Mouse (Mus musculus) brain, embryonic 14.5 days (tissue): ENCODE data around the gene Anapc13.

Experiments used
- CTCF ChIP-seq: fragments of 200-500 bp; IDR thresholded peaks from 2 replicates; pipeline ENCODE4 v1.5.1; 2012; ENCODE audit warnings: inconsistent platforms, mild to moderate bottlenecking, moderate library complexity, borderline replicate concordance; ENCODE audit not compliant: insufficient read depth, insufficient read length; ENCODE audit errors: extremely low read depth
- POLR2A ChIP-seq: fragments of 200-500 bp; IDR thresholded peaks from 2 replicates; pipeline ENCODE4 v1.6.1; 2012; ENCODE audit warnings: mild to moderate bottlenecking, inconsistent platforms, borderline replicate concordance; ENCODE audit not compliant: poor library complexity, insufficient read depth, insufficient read length, severe bottlenecking; ENCODE audit errors: extremely low read depth

- TF ChIP-seq CTCF (no peak), POLR2A (no peak)
Observed at GRCm38 (mm10) chr9:102643071-102643485, 17.0 kb downstream of the Anapc13 start.
